8 mouse cellular contexts compared by ENCODE assay signal in the genomic region with DNA sequence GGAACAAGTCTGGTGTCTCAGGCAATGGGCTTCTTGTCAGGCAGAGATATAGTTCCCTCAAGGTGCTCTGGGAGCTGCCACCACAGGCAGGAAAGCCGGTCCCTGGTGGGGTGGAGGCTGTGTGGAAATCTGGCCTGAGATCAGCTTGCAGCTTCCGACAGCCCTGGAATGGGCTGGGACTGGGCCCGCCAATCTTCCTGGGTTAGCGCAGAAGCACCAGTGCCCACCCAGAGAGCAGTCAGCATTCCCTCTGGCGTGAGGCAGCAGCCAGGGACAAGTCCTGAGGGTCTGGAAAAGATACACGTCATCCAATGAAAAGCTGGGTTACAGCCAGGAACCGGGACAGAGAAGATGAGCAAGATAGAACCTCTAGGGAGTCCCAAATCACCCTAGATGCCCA. TPM values are rescaled to one million over a fixed set of nuclear protein-coding genes. Genes with fewer than 3 reads are reported as not detected.
DNase-seq lines count a peak whose midpoint lies in the region; ATAC-seq and TF ChIP-seq lines count a peak whose summit lies in the region.

No protein-coding gene starts in this region.

- DNase-seq in left cerebral cortex, adult 2 months (ENCODE audit: extremely low spot score in 1 of 2, low spot score in 2 of 2) = no peak
- DNase-seq in left cerebral cortex, postnatal 4 days = no peak
- DNase-seq in hindbrain, embryonic 10.5 days (ENCODE audit: low spot score) = no peak
- no peak for DNase-seq in right cerebral cortex, postnatal 25 days
- DNase-seq in T-cell, adult 2 months (ENCODE audit: low spot score) = no peak
- DNase-seq in spleen, postnatal 14 days (ENCODE audit: low spot score in 2 of 2) = no peak

- H3K4me3 ChIP-seq in left cerebral cortex, adult 2 months = peak overlapping the region; percentile 73
- H3K4me3 ChIP-seq in hindbrain, embryonic 10.5 days = peak overlapping the region; percentile 98
- peak overlapping the region; percentile 95 for H3K4me3 ChIP-seq in limb, embryonic 12.5 days (replicated peaks)
- H3K4me3 ChIP-seq in midbrain, embryonic 16.5 days (ENCODE audit: low read depth, low read length) = peak overlapping the region; percentile 82

- WGBS in hindbrain, embryonic 10.5 days = 41% methylated on average over 7 of the region's 7 CpGs
- 55% methylated on average over 7 of the region's 7 CpGs for WGBS in limb, embryonic 12.5 days
- 40% methylated on average over 7 of the region's 7 CpGs for WGBS in midbrain, embryonic 16.5 days

- H3K27ac ChIP-seq in left cerebral cortex, adult 2 months = peak overlapping the region; percentile 61
- H3K27ac ChIP-seq in hindbrain, embryonic 10.5 days = peak overlapping the region; percentile 91; the same call in 1 of the 2 replicates
- no peak overlapping the region for H3K27ac ChIP-seq in limb, embryonic 12.5 days
- peak overlapping the region; percentile 53; the same call in 1 of the 2 replicates for H3K27ac ChIP-seq in midbrain, embryonic 16.5 days (ENCODE audit: low read length)

- peak overlapping the region; percentile 89 for H3K4me2 ChIP-seq in limb, embryonic 12.5 days
- peak overlapping the region; percentile 91 for H3K4me2 ChIP-seq in midbrain, embryonic 16.5 days (ENCODE audit: low read length)

- H3K36me3 ChIP-seq in hindbrain, embryonic 10.5 days = peaks cover 59% of the 10 kb centered on the region
- peaks cover 50% of the 10 kb centered on the region for H3K36me3 ChIP-seq in limb, embryonic 12.5 days
- no peaks in the 10 kb centered on the region for H3K36me3 ChIP-seq in midbrain, embryonic 16.5 days (ENCODE audit: control insufficient read depth, insufficient read depth, low read length)

- intact Hi-C loops in left cerebral cortex, adult 2 months (cut with DNase I) = loop anchor here (2.0 to 10.0 kb wide), 2 partner anchors 31 to 317 kb away; partner anchors contain the start of gene Nt5c
- intact Hi-C loops in left cerebral cortex, postnatal 4 days (cut with DNase I) = loop anchor here (5.0 kb wide), 2 partner anchors 45 to 160 kb away; partner anchors contain the start of gene Tmem94

- peaks cover 82% of the 10 kb centered on the region for H3K4me1 ChIP-seq in hindbrain, embryonic 10.5 days (replicated peaks)
- H3K4me1 ChIP-seq in limb, embryonic 12.5 days (replicated peaks) = peaks cover 68% of the 10 kb centered on the region
- peaks cover 43% of the 10 kb centered on the region for H3K4me1 ChIP-seq in midbrain, embryonic 16.5 days (ENCODE audit: control insufficient read depth, insufficient read depth, low read length)

- no peak for TF ChIP-seq CTCF in left cerebral cortex, adult 2 months (IDR thresholded peaks at IDR 0.05)

- H3K9ac ChIP-seq in limb, embryonic 12.5 days (replicated peaks) = peak overlapping the region; percentile 83
- H3K9ac ChIP-seq in midbrain, embryonic 16.5 days (ENCODE audit: low read depth, low read length) = peak overlapping the region; percentile 85; the same call in 1 of the 2 replicates

- no peak for ATAC-seq in limb, embryonic 12.5 days (ENCODE audit: insufficient number of reproducible peaks, insufficient read depth, low FRiP score, low TSS enrichment, low read depth)
- no peak for ATAC-seq in midbrain, embryonic 16.5 days

- no peaks in the 10 kb centered on the region for H3K27me3 ChIP-seq in hindbrain, embryonic 10.5 days (ENCODE audit: insufficient read depth, poor library complexity, severe bottlenecking)
- no peaks in the 10 kb centered on the region for H3K27me3 ChIP-seq in limb, embryonic 12.5 days
- no peaks in the 10 kb centered on the region for H3K27me3 ChIP-seq in midbrain, embryonic 16.5 days (ENCODE audit: control insufficient read depth, insufficient read depth, low read depth, low read length)

- no peaks in the 10 kb centered on the region for H3K9me3 ChIP-seq in hindbrain, embryonic 10.5 days
- no peaks in the 10 kb centered on the region for H3K9me3 ChIP-seq in limb, embryonic 12.5 days
- no peaks in the 10 kb centered on the region for H3K9me3 ChIP-seq in midbrain, embryonic 16.5 days (replicated peaks; ENCODE audit: control insufficient read depth, low read length, poor library complexity, severe bottlenecking)

RNA-seq across cellular contexts. Expression of gene Caskin2, which starts 1.3 kb away (rescaled TPM):
- 10 to 100 TPM; 18.1 to 18.8 TPM for total RNA-seq in left cerebral cortex, adult 2 months (2021)
- total RNA-seq in left cerebral cortex, postnatal 4 days (2021) = 10 to 100 TPM; 13.4 to 14.5 TPM
- 19.0 and 21.5 TPM in 2 replicates for polyA plus RNA-seq in hindbrain, embryonic 10.5 days (2016; fragmentation: Nextera tagmentation; extraction: Ambion mirVana)
- polyA plus RNA-seq in limb, embryonic 12.5 days (2016; fragmentation: Nextera tagmentation; extraction: Ambion mirVana) = 14.9 and 16.2 TPM in 2 replicates
- polyA plus RNA-seq in midbrain, embryonic 16.5 days (2015; fragmentation: Nextera tagmentation; extraction: Ambion mirVana) = 7.6 and 8.9 TPM in 2 replicates

RNA-seq across cellular contexts. Expression of gene Tsen54, which starts 2.4 kb away (rescaled TPM):
- total RNA-seq in left cerebral cortex, adult 2 months (2021) = 10 to 100 TPM; 12.4 to 14.2 TPM
- 10 to 100 TPM; 15.1 to 19.1 TPM for total RNA-seq in left cerebral cortex, postnatal 4 days (2021)
- 38.1 and 41.5 TPM in 2 replicates for polyA plus RNA-seq in hindbrain, embryonic 10.5 days (2016; fragmentation: Nextera tagmentation; extraction: Ambion mirVana)
- 33.2 and 36.1 TPM in 2 replicates for polyA plus RNA-seq in limb, embryonic 12.5 days (2016; fragmentation: Nextera tagmentation; extraction: Ambion mirVana)
- 23.7 and 24.2 TPM in 2 replicates for polyA plus RNA-seq in midbrain, embryonic 16.5 days (2015; fragmentation: Nextera tagmentation; extraction: Ambion mirVana)

RNA-seq across cellular contexts. Expression of gene Llgl2, which starts 11.8 kb away (rescaled TPM):
- total RNA-seq in left cerebral cortex, adult 2 months (2021) = 1 to 10 TPM; 2.3 to 3.6 TPM
- total RNA-seq in left cerebral cortex, postnatal 4 days (2021) = 1 to 10 TPM; 1.1 to 2.4 TPM
- polyA plus RNA-seq in hindbrain, embryonic 10.5 days (2016; fragmentation: Nextera tagmentation; extraction: Ambion mirVana) = 10.4 and 11.9 TPM in 2 replicates
- polyA plus RNA-seq in limb, embryonic 12.5 days (2016; fragmentation: Nextera tagmentation; extraction: Ambion mirVana) = 5.2 and 6.3 TPM in 2 replicates
- 0.82 and 1.0 TPM in 2 replicates for polyA plus RNA-seq in midbrain, embryonic 16.5 days (2015; fragmentation: Nextera tagmentation; extraction: Ambion mirVana)

RNA-seq across cellular contexts. Expression of gene Myo15b, which starts 46.1 kb away (rescaled TPM):
- total RNA-seq in left cerebral cortex, adult 2 months (2021) = under 1 TPM; 0.36 to 0.79 TPM
- total RNA-seq in left cerebral cortex, postnatal 4 days (2021) = under 1 TPM in 1 of 2 experiments, not detected in 1; 0.28 TPM
- 0.19 and 0.21 TPM in 2 replicates for polyA plus RNA-seq in hindbrain, embryonic 10.5 days (2016; fragmentation: Nextera tagmentation; extraction: Ambion mirVana)
- 0.20 TPM in 1 of 2 replicates, not detected in the other for polyA plus RNA-seq in limb, embryonic 12.5 days (2016; fragmentation: Nextera tagmentation; extraction: Ambion mirVana)
- 0.09 TPM in 1 of 2 replicates, not detected in the other for polyA plus RNA-seq in midbrain, embryonic 16.5 days (2015; fragmentation: Nextera tagmentation; extraction: Ambion mirVana)

RNA-seq across cellular contexts. Expression of gene Tmem94, which starts 46.9 kb away (rescaled TPM):
- 10 to 100 TPM; 62.3 to 62.7 TPM for total RNA-seq in left cerebral cortex, adult 2 months (2021)
- total RNA-seq in left cerebral cortex, postnatal 4 days (2021) = 10 to 100 TPM; 37.3 to 44.1 TPM
- 42.0 and 47.4 TPM in 2 replicates for polyA plus RNA-seq in hindbrain, embryonic 10.5 days (2016; fragmentation: Nextera tagmentation; extraction: Ambion mirVana)
- 26.5 and 31.9 TPM in 2 replicates for polyA plus RNA-seq in limb, embryonic 12.5 days (2016; fragmentation: Nextera tagmentation; extraction: Ambion mirVana)
- 25.1 and 25.6 TPM in 2 replicates for polyA plus RNA-seq in midbrain, embryonic 16.5 days (2015; fragmentation: Nextera tagmentation; extraction: Ambion mirVana)
